Mouse (Mus musculus) kidney, adult 11 months (tissue): ENCODE data around the gene Chml.

ENCODE experiments used
- DNase-seq: peaks from one replicate; pipeline ENCODE4 v3.0.0; 2022

Gene Chml

GRCm38 (mm10) chr1:175646952-175647351 is 45.7 kb downstream of the Chml start:
- peak; percentile 78 for DNase-seq

DNA sequence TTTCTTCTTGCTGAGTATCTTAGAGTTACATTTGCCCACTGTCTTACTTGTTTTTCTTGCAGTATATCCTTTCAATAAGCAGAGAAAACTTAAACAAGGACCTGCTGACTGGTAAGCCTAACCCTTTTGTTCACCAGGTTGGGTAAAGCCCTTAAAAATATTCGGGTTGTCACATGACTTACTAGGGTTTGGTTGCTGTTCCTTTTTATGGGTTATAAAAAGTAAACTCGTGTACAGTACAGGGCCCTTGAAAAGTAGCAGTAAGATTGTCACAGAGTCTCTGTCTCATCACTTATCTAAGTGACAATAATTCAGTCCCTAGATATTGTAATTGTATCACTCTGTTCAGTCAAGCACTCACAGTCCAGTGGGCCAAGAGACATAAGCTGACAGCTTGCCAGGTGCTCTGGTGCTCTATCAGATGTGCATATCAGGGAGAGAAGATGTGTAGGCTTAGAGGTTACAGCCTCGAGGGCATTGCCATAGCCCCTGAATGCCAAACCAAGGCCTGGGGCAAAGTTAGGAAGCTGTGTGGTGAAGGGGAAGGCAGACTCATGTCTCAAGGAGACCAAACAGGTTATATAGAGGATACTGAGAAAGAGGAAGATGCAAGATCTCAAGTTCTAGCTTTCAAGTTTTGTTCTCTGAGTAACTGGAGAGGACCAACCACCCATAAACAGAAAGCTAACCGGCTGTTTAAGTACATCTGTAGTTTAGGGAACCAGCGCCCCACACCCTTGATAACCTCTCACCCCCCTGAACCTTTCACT is 49.0 kb downstream of the Chml start:
- DNase-seq, result no peak

DNA sequence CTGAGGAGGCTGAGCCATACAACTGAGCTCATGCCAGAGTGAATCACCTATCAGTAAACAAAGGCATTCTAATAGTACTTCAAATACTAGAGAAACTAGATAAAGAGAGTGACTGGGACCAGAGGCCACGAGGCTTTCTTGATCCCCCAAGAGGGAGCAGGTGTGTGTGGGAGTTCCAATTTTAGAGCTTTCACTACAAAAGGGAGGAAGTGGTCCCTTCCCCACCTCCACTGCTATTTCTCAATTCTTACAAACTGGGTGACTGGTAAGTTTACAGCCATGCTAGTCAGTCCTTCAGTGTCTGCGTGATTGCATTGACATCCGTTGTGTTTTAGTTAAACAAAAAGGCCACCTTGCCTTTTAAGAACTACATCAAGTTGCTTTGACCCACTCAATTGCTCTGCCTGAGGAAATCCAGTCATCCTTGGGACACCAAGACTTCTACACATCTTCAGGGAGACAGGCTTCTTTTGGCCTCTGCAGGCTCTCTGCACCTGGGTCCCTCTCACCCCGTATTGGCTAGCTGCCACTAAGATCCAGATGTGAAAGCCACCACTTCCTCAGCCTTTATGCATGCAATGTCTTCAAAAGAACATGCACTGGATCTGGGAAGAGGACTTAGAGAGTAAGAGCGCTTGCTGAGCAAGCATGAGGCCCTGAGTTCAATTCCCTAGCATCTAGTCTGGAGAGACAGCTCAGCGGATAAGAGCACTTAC is 52.1 kb downstream of the Chml start:
- DNase-seq, result no peak

- no peak for DNase-seq
These were observed 53.6 kb downstream of the Chml start for GRCm38 (mm10) chr1:175639072-175639471.

- DNase-seq, result no peak
These were observed 55.0 kb downstream of the Chml start for GRCm38 (mm10) chr1:175637677-175638076.

- no peak for DNase-seq
These were observed 60.2 kb downstream of the Chml start for GRCm38 (mm10) chr1:175632470-175632869.
